Mouse (Mus musculus): ENCODE results near the gene Dock2.

Gene Dock2

DNA sequence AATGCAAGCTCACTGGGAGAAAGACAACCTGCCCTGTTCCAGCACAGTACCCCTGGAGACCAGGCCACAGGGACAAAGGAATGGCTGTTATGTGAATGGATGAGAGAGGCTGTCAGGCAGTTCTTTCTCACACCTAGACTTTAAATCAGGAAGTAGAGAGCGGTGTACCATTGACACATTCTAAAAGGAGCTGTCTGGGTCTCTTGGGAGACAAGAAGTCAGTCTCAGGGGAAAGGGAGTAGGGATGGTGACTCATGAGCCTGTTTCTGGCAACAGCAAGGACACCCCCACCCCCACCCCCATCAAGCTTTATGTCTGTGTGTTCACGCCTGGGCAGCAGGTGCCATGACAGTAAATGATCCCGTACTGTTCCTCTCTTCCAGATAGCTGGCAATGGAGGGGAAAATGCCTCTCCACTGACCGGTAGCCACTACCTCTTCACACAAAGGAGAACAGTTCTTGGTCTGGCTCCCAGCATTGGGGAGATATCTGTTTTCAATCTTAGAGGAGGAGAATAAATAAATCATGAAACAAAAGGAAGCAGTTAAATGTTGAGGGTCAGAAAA lies 439.9 kb downstream of the Dock2 start:
- DNase-seq = no peak

DNA sequence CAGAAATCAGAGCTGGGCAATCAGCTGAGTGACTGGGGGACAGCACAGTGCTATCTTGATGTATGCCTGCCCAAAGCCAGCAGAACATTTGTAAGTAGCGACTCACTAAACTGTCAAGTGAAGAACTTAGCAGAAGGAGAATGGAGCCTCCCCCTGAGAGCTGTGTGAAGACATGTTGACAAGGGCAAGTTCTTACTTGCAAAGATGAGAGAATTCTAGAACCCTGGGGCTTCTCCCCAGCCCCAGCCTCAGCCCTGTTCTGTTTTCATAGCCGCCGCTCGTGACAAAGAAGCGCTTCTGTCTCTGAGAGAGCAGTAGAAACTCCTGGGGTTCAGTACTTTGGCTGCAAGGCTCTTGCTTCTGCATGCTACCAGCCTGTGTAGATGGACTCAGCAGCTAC lies 444.0 kb downstream of the Dock2 start:
- no peak for DNase-seq

GRCm38 (mm10) chr11:34337907-34338306 lies 445.8 kb downstream of the Dock2 start:
- DNase-seq = no peak

DNA sequence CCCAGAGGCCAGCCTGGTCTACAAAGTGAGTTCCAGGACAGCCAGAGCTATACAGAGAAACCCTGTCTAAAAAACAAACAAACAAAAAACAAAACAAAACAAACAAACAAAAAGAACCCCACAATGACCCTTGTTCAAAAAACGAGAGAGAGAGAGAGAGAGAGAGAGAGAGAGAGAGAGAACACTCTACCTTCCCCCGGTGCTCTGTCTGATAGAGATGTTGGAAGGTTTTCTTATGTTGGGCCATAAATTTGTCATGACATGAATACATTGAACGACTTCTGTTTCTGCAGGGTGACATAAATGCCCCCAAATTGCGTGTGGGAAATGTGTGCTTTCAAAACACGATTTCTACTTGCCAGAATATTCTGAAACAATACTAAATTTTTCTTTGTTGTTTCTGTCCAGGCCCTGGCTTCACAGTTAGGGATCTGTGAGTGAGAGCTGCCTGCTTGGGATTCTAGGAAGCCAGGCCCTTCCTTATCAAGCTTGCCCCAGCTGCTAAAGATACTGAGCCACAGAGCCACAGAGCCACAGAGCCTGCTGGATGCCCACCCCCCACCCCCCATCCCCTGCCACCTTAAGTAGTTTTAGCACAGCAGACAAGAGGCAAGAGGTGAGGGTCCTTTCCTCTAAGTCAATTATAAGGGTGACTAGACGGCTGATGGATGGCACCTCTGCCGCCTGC lies 451.2 kb downstream of the Dock2 start:
- DNase-seq = no peak

GRCm38 (mm10) chr11:34323664-34324063 lies 460.0 kb downstream of the Dock2 start:
- DNase-seq = no peak

DNA sequence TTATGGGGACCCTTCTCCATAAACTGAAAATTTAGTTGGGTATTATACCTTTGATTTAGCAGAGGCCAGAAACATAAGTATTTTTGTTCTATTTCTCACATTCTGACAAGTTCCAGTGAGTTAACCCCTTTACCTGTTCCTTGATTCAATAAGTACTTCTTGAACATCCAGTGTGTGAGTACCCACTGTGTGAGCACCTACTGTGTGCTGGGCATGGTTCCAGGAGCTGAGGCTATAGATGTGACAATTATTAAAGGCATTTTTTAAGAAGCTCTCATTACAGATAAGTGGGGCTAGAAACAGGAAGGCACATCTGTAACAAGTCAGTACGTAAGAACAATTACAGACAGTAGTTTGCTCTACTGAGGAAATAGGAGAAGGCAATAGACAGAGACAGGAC lies 464.4 kb downstream of the Dock2 start:
- DNase-seq = no peak

DNA sequence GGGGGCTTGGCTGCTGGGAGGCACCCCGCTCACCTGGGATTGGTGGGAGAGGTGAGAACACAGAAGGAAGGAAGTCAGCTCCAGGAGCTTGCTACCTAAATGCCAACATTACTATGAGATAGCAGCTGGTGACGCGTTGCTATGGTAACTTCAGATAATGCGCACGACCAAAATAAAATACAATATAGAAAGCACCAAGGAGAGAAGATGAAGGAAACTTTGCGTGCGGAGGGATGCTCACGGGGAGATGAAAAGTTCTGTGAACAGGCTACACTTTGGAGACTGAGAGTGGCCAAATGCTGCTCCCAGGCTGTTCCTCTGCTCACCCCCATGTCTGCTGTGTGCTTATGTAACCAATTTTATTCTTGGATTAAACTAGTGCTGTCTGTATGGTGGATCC lies 466.7 kb downstream of the Dock2 start:
- DNase-seq = no peak

GRCm38 (mm10) chr11:34316176-34316575 lies 467.5 kb downstream of the Dock2 start:
- no peak for DNase-seq

GRCm38 (mm10) chr11:34315383-34315782 lies 468.3 kb downstream of the Dock2 start:
- no peak for DNase-seq

GRCm38 (mm10) chr11:34314534-34315379 lies 468.9 kb downstream of the Dock2 start, which contains the start of gene Fam196b:
Fam196b (plus strand) TSS chr11:34314822.
- no peak for DNase-seq

DNA sequence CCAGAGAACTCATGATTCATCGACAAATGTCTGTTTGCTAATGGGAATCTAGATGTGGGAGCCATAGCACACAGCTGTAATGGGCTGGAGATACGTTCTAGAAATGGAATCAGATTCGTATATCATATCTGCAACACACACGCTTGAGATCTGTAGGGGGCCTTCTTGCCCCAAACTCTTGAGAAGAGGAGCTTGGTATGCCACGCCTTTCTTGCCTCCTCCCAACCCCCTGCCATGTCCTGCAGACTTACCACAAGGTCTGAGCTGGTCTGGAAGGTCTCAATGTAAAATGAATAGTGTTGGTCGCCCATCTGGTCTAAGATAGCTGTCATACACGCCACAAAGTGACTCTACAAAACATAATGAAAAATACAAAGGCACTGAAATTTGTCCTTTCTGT lies 471.5 kb downstream of the Dock2 start:
- DNase-seq = no peak

- peak in 1 of 2 experiments; percentile 13 for DNase-seq
Measured at GRCm38 (mm10) chr11:34311717-34312116, 472.0 kb downstream of the Dock2 start.

- no peak for DNase-seq
Measured at GRCm38 (mm10) chr11:34309360-34309759, 474.3 kb downstream of the Dock2 start.

DNA sequence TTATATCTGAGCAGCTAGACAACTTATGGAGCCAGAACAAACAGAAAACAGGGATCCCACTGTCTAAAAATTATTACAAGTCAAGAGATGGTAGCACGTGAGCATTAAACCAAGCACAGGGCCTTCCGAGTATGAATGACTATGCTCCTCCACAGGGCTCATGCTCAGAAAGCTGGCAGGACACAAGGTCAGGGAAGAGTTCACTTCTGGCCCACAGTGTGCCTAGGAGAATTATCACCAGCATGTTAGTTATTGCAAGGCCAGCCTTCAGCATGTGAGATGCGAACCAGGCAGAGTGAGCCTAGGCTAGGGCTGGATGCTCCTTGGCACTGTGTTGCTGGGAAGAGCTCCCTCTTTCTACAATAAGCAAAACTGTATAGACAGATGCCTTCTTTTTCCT lies 475.0 kb downstream of the Dock2 start:
- no peak for DNase-seq

DNA sequence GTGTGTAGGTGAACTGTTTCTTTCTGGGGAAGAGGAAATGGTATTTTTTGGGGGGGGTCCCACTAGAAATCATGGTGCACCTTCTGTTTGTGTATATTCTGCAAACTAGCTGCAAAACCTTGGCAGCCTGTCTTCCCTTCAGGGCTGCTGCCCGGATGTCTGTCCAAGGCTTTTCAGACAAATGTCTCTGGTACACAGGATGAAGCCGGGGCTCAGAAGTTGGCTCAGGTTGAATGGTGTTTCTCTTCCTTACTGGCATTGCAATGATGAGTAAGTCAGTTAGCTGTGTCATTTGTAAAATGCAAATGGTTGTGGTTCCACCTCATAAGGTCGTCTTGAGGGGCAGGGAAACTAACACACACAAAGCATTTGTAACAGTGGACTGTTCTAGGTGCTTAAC lies 477.5 kb downstream of the Dock2 start:
- DNase-seq = no peak

GRCm38 (mm10) chr11:34300064-34300463 lies 483.6 kb downstream of the Dock2 start:
- no peak for DNase-seq

DNA sequence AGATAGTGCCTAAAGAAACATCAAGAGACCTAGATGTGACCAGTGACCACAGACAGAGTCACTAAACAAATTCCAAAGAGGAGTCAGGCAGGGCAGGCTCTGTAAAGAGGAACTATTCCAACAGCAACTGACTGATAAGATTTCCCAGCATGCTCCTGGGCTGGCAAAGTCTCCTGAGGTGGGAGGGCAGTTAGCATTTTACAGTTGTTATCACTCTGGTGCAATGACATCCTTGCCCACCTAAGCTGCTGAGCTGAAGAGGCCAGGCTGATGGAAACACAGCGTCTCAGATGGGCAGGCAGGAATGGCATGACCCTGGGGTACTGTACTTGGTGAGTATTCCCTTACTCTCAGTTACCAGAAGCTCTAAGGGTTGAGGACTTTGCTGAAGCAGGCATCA lies 484.1 kb downstream of the Dock2 start:
- no peak for DNase-seq

DNA sequence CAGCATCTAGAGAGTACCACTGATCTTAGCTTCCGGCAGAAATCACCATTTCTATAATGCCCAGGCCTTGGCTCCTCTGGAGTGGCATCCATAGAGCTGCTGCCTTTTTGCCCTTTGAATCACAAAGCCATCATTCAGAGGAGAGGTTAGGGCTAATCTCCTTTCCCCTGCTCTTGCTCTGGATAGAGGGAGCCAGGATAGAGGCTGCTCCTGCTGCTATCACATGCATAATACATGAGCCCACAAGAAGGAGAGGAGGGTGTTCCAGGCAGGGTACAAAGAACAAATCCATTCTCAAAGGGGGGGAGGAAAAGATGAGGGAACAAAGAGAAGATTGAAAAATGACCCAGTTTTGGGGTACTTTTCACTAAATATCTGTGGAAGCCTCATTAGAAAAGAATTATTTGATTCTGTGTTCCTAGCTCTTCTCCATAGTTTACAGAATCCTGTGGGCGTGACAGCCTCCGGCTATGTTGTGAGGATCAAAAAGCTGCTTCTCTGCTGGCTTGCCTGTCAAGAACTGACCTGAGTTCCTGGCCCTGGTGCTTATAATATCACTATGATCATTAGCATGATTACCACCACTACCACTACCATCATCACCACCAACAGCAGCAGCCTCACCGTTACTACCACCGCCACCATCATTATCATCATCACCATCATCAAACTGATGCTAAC lies 485.9 kb downstream of the Dock2 start:
- no peak for DNase-seq

DNA sequence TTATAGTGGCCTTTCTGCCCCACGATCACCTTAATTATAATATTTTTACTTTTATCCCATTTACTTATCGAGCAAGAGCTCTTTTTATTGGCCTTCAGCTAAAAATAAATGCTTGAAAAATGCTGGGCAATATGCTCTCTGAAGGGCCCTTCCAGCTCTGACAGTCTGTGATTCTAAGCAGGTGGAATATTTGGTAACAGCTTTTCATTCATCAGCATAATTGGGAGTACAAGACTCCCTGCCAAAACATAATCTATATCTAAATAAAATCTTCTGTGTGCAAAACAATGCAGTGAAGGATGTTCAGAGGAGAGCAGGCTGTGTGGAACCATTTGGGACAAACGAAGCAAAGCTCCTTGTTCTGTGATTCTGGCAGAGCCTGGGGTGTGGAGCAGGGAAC lies 492.4 kb downstream of the Dock2 start:
- DNase-seq = no peak

- DNase-seq = no peak
Measured at GRCm38 (mm10) chr11:34290708-34291107, 493.0 kb downstream of the Dock2 start.

DNA sequence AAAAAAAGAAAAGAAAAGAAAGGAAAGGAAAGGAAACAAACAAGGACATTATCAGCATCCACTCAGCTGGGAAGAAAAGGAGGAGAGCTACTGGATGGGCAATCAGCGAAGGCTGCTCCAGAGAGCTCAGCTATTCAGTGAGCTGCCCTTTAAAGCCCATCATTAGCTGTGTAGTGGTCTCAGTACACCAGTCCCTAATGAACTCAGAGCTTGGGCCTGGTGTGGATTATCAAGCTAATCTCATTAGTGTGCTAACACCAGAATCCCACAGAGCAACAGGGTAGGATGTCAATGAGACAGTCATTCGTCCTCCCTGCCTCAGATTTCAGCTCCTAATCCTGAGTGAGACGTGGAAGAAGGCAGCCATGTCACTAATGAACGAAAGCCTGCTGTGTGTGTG lies 493.4 kb downstream of the Dock2 start:
- DNase-seq = no peak

DNA sequence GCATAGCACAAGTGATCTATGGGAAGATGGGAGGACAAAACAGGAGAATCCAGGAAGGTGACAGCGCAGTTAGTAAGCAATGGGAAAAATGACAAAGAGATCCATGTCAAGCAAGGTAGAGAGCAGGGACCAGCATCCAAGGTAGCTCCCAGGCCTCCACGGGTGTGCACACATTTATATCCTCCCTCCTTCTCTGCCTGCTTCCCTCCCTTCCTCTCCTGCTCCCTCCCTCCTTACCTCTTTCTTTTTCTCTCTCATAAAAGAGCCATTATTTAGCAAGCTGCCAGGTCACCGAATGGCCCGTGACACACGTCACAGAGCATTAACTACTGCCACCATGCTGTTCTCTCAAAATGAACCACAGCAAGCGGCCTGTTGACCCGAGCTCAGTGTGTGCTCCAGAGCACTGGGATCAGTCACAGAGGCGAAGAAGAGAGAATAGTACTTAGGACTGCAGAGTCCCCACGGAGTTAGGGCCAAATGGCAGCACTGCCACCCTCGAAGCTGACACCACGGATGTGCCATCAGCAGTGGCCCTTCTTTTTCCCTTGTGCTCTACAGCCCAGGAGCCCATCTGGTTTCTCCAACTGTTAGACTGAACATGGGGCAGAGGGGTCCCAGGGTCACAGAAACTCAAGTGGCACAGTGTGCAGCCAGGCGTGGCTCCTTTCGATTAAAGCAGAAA lies 499.4 kb downstream of the Dock2 start:
- DNase-seq = no peak

DNA sequence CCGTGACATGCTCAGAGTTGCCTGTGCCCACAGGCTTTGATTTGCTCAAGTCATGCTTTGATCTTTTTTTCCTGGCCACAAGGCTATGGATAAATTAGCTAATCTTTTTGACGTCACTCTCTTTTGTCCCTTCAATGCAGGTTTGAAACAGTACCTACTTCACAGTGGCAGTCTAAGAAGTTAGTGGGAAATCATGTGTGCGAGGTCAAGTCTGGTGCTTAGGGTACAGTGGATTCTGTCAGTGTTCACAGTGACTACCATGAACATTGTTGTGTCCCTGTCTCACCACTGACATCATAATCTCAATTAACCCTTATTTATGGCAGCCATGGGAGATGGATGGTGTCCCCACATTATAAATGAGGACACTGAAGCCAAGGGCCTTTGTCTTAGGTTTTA lies 506.6 kb downstream of the Dock2 start:
- no peak for DNase-seq
